Mouse (Mus musculus): ENCODE data around the gene Gria1. TPM values are rescaled to one million over a fixed set of nuclear protein-coding genes. Genes with fewer than 3 reads are reported as not detected.

Gria1 gene
- polyA plus RNA-seq, 1 experiment = not detected

DNA sequence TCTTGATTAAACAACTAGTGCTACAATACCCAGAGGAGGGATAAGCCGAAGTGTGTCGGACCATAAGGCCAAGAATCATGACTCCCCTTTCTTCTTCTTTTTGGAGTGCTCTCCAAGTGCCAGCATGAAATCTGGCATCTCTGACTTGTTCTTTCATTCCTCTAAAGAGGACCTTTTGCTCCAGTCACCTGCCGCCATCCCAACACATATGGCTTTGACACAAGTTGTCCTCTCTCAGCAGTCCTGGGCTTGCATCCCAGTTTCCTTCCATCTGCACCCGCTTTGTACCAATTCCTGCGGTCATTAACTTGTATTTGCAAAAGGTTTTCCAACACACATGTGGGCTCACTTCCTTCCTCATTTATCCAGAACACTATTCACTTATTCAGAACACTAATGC lies 103.2 kb downstream of the Gria1 start:
- 74% methylated on average over 5 of the region's 5 CpGs for WGBS
- H3K27ac ChIP-seq (ENCODE audit: control insufficient read depth, insufficient read depth, low read depth, low read length, poor library complexity) = no peak overlapping the region
- no peak overlapping the region for H3K4me3 ChIP-seq (replicated peaks; ENCODE audit: control insufficient read depth, low read depth, low read length)
- no peak for TF ChIP-seq POLR2A (IDR thresholded peaks at IDR 0.05; ENCODE audit: borderline replicate concordance, control insufficient read depth, low read depth, low read length)
- TF ChIP-seq CTCF (IDR thresholded peaks at IDR 0.05; ENCODE audit: control insufficient read depth, insufficient read depth, low read length) = no peak
- no peaks in the 10 kb centered on the region for H3K4me1 ChIP-seq (ENCODE audit: control insufficient read depth, insufficient read depth, low read length)

DNA sequence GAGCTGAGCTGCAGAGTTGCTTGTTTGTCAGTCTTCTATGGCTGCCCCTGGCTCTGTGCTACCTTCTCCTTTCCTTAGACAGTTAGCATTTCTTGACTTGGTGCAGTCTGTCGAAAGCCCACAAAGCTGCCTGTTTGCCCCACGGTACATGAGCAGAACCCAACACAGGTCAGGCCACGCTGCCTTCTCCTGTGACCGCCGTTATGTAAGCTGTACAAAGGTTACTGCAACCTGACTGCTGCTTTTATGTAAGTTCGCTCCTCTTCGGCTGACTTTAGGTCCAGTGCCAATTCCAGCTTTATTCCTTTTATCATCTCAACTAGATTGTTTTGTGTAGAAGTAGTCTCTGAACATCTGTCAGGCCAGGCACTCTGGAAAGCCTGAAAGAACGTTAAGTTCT lies 115.9 kb downstream of the Gria1 start:
- TF ChIP-seq POLR2A (IDR thresholded peaks at IDR 0.05; ENCODE audit: borderline replicate concordance, control insufficient read depth, low read depth, low read length) (no peak), CTCF (IDR thresholded peaks at IDR 0.05; ENCODE audit: control insufficient read depth, insufficient read depth, low read length) (no peak)
- no peak overlapping the region for H3K4me3 ChIP-seq (replicated peaks; ENCODE audit: control insufficient read depth, low read depth, low read length)
- H3K27ac ChIP-seq (ENCODE audit: control insufficient read depth, insufficient read depth, low read depth, low read length, poor library complexity) = no peak overlapping the region
- WGBS = 82% methylated on average over 8 of the region's 8 CpGs
- H3K4me1 ChIP-seq (ENCODE audit: control insufficient read depth, insufficient read depth, low read length) = no peaks in the 10 kb centered on the region

DNA sequence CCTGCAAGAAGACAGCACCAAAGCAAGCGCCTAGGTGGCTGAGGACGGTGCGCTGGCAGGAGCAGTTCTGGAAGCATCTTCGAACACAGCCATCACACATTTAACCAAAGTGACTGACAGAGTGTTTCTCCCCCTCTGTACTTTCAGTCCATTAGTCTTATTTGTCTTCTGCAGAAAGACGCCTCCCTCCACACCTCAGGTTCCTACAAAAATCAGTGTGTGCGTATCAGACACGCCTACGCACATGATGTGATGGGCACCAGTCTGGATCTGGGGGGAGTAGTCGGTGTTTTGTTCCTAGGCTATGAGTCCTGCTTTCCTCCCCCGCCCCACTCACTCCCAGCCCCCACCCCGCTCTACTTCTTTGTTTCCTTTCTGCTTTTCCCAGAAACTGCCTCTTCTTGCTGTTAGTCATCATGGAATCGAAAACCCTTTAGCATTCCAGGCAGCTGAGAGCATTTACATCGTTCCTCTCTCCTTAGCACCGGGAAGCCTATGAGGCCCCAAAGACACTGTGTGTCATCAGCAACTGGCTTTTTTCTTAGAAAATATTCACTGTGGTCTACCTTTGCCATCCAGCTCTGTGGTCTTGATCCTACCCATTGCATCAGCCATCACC lies 129.1 kb downstream of the Gria1 start:
- Histone ChIP-seq H3K27ac (ENCODE audit: control insufficient read depth, insufficient read depth, low read depth, low read length, poor library complexity) (no peak overlapping the region), H3K4me3 (replicated peaks; ENCODE audit: control insufficient read depth, low read depth, low read length) (no peak overlapping the region), H3K4me1 (ENCODE audit: control insufficient read depth, insufficient read depth, low read length) (no peaks in the 10 kb centered on the region)
- TF ChIP-seq POLR2A (IDR thresholded peaks at IDR 0.05; ENCODE audit: borderline replicate concordance, control insufficient read depth, low read depth, low read length) = no peak
- TF ChIP-seq CTCF (IDR thresholded peaks at IDR 0.05; ENCODE audit: control insufficient read depth, insufficient read depth, low read length) = no peak
- WGBS = 86% methylated on average over 14 of the region's 14 CpGs

DNA sequence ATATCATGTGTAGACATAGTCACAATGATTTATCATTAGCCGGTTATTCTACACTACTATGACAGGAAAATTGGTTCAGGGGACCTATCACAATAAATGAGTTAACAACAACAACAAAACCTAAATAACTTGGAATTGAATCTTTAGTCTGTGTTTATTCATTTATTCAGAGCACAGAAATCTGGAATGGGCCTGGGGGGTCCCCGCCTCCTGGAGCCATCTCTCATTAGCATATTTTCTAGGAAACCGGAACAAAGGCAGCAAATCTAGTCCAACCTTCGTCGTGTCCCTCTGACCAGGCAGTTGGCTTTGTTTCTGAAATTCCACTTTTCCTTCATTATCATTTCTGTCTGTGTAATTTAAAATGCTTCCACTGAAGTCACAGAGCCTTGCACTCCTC lies 132.5 kb downstream of the Gria1 start:
- TF ChIP-seq CTCF (IDR thresholded peaks at IDR 0.05; ENCODE audit: control insufficient read depth, insufficient read depth, low read length) (no peak), POLR2A (IDR thresholded peaks at IDR 0.05; ENCODE audit: borderline replicate concordance, control insufficient read depth, low read depth, low read length) (no peak)
- no peak overlapping the region for H3K4me3 ChIP-seq (replicated peaks; ENCODE audit: control insufficient read depth, low read depth, low read length)
- no peaks in the 10 kb centered on the region for H3K4me1 ChIP-seq (ENCODE audit: control insufficient read depth, insufficient read depth, low read length)
- H3K27ac ChIP-seq (ENCODE audit: control insufficient read depth, insufficient read depth, low read depth, low read length, poor library complexity) = no peak overlapping the region
- 81% methylated on average over 5 of the region's 5 CpGs for WGBS

DNA sequence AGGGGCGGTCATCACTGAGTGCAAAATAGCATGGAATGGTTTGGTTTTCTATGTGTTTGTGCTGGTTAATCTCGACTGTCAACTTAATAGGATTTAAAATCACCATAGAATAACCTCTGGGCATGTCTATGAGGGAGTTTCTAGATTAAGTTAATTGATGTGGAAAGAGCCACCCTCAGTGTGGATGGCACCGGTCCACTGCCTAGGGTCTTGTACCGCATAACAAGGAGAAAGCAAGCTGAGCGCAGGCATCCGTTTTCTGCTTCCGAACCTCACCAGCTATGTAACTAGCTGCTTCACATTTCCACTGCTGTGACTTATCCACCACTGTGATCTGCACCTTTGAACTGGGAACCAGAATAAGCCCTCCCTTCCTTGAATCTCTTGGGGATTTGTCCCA lies 134.0 kb downstream of the Gria1 start:
- 79% methylated on average over 7 of the region's 7 CpGs for WGBS
- TF ChIP-seq CTCF (IDR thresholded peaks at IDR 0.05; ENCODE audit: control insufficient read depth, insufficient read depth, low read length) (no peak), POLR2A (IDR thresholded peaks at IDR 0.05; ENCODE audit: borderline replicate concordance, control insufficient read depth, low read depth, low read length) (no peak)
- H3K4me1 ChIP-seq (ENCODE audit: control insufficient read depth, insufficient read depth, low read length) = no peaks in the 10 kb centered on the region
- H3K4me3 ChIP-seq (replicated peaks; ENCODE audit: control insufficient read depth, low read depth, low read length) = no peak overlapping the region
- H3K27ac ChIP-seq (ENCODE audit: control insufficient read depth, insufficient read depth, low read depth, low read length, poor library complexity) = no peak overlapping the region

DNA sequence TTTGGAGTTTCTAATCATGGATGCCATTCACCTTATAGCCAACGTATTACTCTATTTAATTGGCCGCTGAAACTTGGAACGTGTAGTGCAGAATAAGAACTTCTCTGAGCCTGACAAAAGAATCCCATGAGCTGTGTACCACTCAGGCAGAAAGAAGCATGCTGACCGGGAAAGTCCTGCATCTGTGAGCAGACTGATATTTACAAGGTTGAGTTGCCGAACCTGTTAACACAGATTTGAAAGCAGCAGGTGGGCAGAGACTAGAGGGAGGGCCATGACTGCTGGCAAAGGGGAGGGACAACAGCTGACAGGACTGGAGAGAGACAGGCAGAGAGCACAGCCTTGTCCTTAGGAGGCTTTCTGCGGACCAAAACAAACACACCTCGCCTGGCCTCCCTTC lies 134.5 kb downstream of the Gria1 start:
- no peak for TF ChIP-seq CTCF (IDR thresholded peaks at IDR 0.05; ENCODE audit: control insufficient read depth, insufficient read depth, low read length)
- 60% methylated on average over 7 of the region's 7 CpGs for WGBS
- Histone ChIP-seq H3K27ac (ENCODE audit: control insufficient read depth, insufficient read depth, low read depth, low read length, poor library complexity) (no peak overlapping the region), H3K4me1 (ENCODE audit: control insufficient read depth, insufficient read depth, low read length) (no peaks in the 10 kb centered on the region), H3K4me3 (replicated peaks; ENCODE audit: control insufficient read depth, low read depth, low read length) (no peak overlapping the region)

DNA sequence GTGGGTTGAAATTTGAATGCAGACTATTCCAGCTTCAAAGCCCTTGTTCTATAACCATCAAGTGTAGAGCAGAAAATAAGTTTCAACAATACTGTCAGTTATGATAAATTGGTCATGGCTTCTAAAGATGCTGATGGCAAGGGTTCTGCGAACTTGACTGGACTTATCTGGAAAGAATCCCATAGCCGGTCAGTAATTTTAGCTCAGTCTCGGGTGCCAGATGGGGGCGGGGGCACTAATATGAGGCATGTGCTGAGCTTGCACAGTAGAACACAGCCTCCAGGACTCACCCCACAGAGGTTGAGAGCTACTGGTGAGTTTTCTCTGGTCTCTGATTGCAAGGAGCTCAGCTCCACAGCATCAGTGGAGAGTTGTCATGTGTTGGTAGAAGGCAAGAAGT lies 140.5 kb downstream of the Gria1 start:
- Histone ChIP-seq H3K4me1 (ENCODE audit: control insufficient read depth, insufficient read depth, low read length) (no peaks in the 10 kb centered on the region), H3K4me3 (replicated peaks; ENCODE audit: control insufficient read depth, low read depth, low read length) (no peak overlapping the region), H3K27ac (ENCODE audit: control insufficient read depth, insufficient read depth, low read depth, low read length, poor library complexity) (no peak overlapping the region)
- TF ChIP-seq CTCF (IDR thresholded peaks at IDR 0.05; ENCODE audit: control insufficient read depth, insufficient read depth, low read length) (no peak), POLR2A (IDR thresholded peaks at IDR 0.05; ENCODE audit: borderline replicate concordance, control insufficient read depth, low read depth, low read length) (no peak)
- WGBS = 87% methylated on average over 4 of the region's 4 CpGs

DNA sequence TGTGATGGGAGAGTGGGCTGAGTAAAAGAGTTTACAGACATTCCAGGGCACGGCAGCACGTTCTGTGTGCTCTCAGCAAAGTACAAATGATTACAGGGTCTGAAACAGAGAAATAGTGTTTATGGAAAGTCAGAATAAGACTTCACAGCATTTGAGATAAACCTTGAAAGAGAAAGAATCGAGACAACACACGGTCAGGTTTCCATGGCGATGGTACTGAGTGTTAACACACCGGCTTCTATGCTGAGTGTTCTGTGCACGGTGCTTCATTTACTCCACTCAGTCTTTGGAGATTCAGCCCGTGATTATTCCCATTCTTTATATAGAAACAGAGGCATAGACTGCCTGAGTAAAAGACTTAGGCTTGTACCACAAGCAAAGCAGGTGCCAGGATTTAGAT lies 143.8 kb downstream of the Gria1 start:
- Histone ChIP-seq H3K27ac (ENCODE audit: control insufficient read depth, insufficient read depth, low read depth, low read length, poor library complexity) (no peak overlapping the region), H3K4me3 (replicated peaks; ENCODE audit: control insufficient read depth, low read depth, low read length) (no peak overlapping the region), H3K4me1 (ENCODE audit: control insufficient read depth, insufficient read depth, low read length) (no peaks in the 10 kb centered on the region)
- 73% methylated on average over 8 of the region's 8 CpGs for WGBS
- TF ChIP-seq CTCF (IDR thresholded peaks at IDR 0.05; ENCODE audit: control insufficient read depth, insufficient read depth, low read length) (no peak), POLR2A (IDR thresholded peaks at IDR 0.05; ENCODE audit: borderline replicate concordance, control insufficient read depth, low read depth, low read length) (no peak)

DNA sequence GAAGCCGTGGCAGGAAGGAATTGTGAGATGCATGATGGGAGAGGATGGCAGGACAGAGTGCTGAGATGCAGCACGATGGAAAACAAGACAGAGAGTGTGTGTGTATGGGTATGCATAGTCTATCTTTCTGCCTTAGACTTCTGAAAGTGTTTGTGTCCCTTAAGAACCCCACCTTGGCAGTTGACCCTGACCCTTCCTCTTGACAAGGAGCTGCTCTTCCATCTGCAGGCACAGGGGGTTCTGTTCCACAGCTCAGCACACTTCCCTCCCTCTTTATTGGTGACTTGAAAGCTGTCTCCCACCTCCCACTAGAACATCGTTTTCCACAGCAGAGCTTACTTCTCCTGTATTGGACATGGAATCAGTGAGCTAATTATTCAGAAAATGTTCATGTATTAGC lies 148.2 kb downstream of the Gria1 start:
- TF ChIP-seq POLR2A (IDR thresholded peaks at IDR 0.05; ENCODE audit: borderline replicate concordance, control insufficient read depth, low read depth, low read length) (no peak), CTCF (IDR thresholded peaks at IDR 0.05; ENCODE audit: control insufficient read depth, insufficient read depth, low read length) (no peak)
- H3K27ac ChIP-seq (ENCODE audit: control insufficient read depth, insufficient read depth, low read depth, low read length, poor library complexity) = no peak overlapping the region
- 55% methylated on average over 3 of the region's 3 CpGs for WGBS
- no peaks in the 10 kb centered on the region for H3K4me1 ChIP-seq (ENCODE audit: control insufficient read depth, insufficient read depth, low read length)
- no peak overlapping the region for H3K4me3 ChIP-seq (replicated peaks; ENCODE audit: control insufficient read depth, low read depth, low read length)

All from bone marrow, adult 2 months (tissue).